In the genomic region with DNA sequence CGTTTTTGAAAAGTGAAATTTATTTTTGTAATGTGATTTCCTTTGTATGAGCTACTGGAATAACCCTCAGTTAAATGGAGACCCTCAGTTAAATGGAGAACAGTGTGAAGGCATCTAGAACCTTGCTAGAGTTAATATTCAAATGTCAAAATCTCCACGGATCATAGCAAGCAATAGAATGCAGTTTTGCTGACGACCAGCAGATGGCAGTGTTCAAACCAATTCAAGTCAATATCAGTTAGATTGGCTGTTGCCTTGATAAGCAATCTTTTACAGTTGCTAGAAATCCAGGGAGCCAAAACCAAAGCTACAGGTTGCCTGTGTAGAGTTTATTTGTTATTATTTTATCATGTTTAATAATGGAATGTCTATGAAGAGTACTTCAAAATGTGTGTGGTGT, we compare ENCODE assay signal across 9 mouse cellular contexts. TPM values are rescaled to one million over a fixed set of nuclear protein-coding genes. Genes with fewer than 3 reads are reported as not detected.
A peak's percentile ranks its signal among the peaks of the same experiment; 100 is the strongest.
DNase-seq lines count a peak whose midpoint lies in the region; ATAC-seq and TF ChIP-seq lines count a peak whose summit lies in the region.
"Had no signal": no experiment of that assay in that cellular context is flagged by ENCODE, and none has a peak within 500 bp of the region (broad histone marks: within the 10 kb centered on the region; RNA-seq: fewer than 3 reads in every experiment).

No protein-coding gene starts in this region.

- no peak overlapping the region for H3K4me3 ChIP-seq in heart, embryonic 12.5 days
- no peak overlapping the region for H3K4me3 ChIP-seq in kidney, postnatal 0 days (replicated peaks; ENCODE audit: low read depth, low read length)
- H3K4me3 ChIP-seq in liver, postnatal 0 days (ENCODE audit: low read depth, low read length), result no peak overlapping the region
- H3K4me3 ChIP-seq: hindbrain, embryonic 15.5 days had no signal

- no peak overlapping the region for H3K27ac ChIP-seq in heart, embryonic 12.5 days (ENCODE audit: poor library complexity, severe bottlenecking)
- no peak overlapping the region for H3K27ac ChIP-seq in kidney, postnatal 0 days
- no peak overlapping the region for H3K27ac ChIP-seq in liver, postnatal 0 days (ENCODE audit: low read depth)
- H3K27ac ChIP-seq: hindbrain, embryonic 15.5 days had no signal

- peak; percentile 89 for TF ChIP-seq CTCF in kidney, postnatal 0 days (IDR thresholded peaks at IDR 0.05; ENCODE audit: low read depth)
- TF ChIP-seq CTCF in liver, postnatal 0 days (IDR thresholded peaks at IDR 0.05; ENCODE audit: low read depth), result peak; percentile 81

- no peaks in the 10 kb centered on the region for H3K36me3 ChIP-seq in heart, embryonic 12.5 days
- H3K36me3 ChIP-seq in kidney, postnatal 0 days (ENCODE audit: insufficient read depth, low read length), result no peaks in the 10 kb centered on the region
- no peaks in the 10 kb centered on the region for H3K36me3 ChIP-seq in liver, postnatal 0 days (replicated peaks; ENCODE audit: insufficient read depth, low read length)
- H3K36me3 ChIP-seq: hindbrain, embryonic 15.5 days had no signal

- ATAC-seq in heart, embryonic 12.5 days (ENCODE audit: insufficient number of reproducible peaks, low FRiP score), result no peak
- no peak for ATAC-seq in kidney, postnatal 0 days (replicated peaks; ENCODE audit: low FRiP score, low read depth)
- no peak for ATAC-seq in liver, postnatal 0 days

- no peaks in the 10 kb centered on the region for H3K27me3 ChIP-seq in heart, embryonic 12.5 days (replicated peaks)
- H3K27me3 ChIP-seq in kidney, postnatal 0 days (ENCODE audit: insufficient read depth, low read length), result no peaks in the 10 kb centered on the region
- H3K27me3 ChIP-seq in liver, postnatal 0 days (ENCODE audit: insufficient read depth, low read length), result no peaks in the 10 kb centered on the region
- H3K27me3 ChIP-seq: hindbrain, embryonic 15.5 days had no signal

- H3K4me1 ChIP-seq in heart, embryonic 12.5 days (replicated peaks), result peaks cover 17% of the 10 kb centered on the region
- H3K4me1 ChIP-seq in kidney, postnatal 0 days (replicated peaks; ENCODE audit: insufficient read depth, low read length), result no peaks in the 10 kb centered on the region
- H3K4me1 ChIP-seq in liver, postnatal 0 days (ENCODE audit: insufficient read depth), result no peaks in the 10 kb centered on the region
- H3K4me1 ChIP-seq: hindbrain, embryonic 15.5 days had no signal

- peak; percentile 87 for DNase-seq in heart, adult 11 months
- peak; percentile 30 for DNase-seq in 3134 (ENCODE audit: extremely low read depth, insufficient read length, low spot score)
- peak; percentile 19 for DNase-seq in Muller cell, postnatal 12 days (ENCODE audit: inconsistent ontology term)
- DNase-seq in embryo, embryonic 10.5 days (ENCODE audit: low spot score), result peak; percentile 68
- DNase-seq in kidney, postnatal 0 days (ENCODE audit: low spot score), result peak; percentile 71
- peak; percentile 34 for DNase-seq in liver, postnatal 0 days
- peak; percentile 54 for DNase-seq in right cerebral cortex, postnatal 4 days

- H3K9ac ChIP-seq in heart, embryonic 12.5 days, result no peak overlapping the region
- H3K9ac ChIP-seq in kidney, postnatal 0 days (ENCODE audit: low read depth, low read length), result no peak overlapping the region
- H3K9ac ChIP-seq in liver, postnatal 0 days (replicated peaks), result no peak overlapping the region
- H3K9ac ChIP-seq: hindbrain, embryonic 15.5 days had no signal

- H3K4me2 ChIP-seq in heart, embryonic 12.5 days, result no peak overlapping the region
- H3K4me2 ChIP-seq in kidney, postnatal 0 days (ENCODE audit: low read length), result no peak overlapping the region
- no peak overlapping the region for H3K4me2 ChIP-seq in liver, postnatal 0 days (ENCODE audit: low read depth, low read length)
- H3K4me2 ChIP-seq: hindbrain, embryonic 15.5 days had no signal

- TF ChIP-seq EP300 in liver, postnatal 0 days (IDR thresholded peaks at IDR 0.05; ENCODE audit: low read depth), result no peak

- WGBS in heart, embryonic 12.5 days, result 26% methylated on average over 3 of the region's 3 CpGs
- WGBS in kidney, postnatal 0 days, result 23% methylated on average over 3 of the region's 3 CpGs
- 17% methylated on average over 3 of the region's 3 CpGs for WGBS in liver, postnatal 0 days (ENCODE audit: insufficient replicate concordance)

- H3K9me3 ChIP-seq in heart, embryonic 12.5 days (replicated peaks), result no peaks in the 10 kb centered on the region
- H3K9me3 ChIP-seq in kidney, postnatal 0 days (replicated peaks; ENCODE audit: low read length), result no peaks in the 10 kb centered on the region
- H3K9me3 ChIP-seq in liver, postnatal 0 days (ENCODE audit: low read length), result no peaks in the 10 kb centered on the region
- H3K9me3 ChIP-seq: hindbrain, embryonic 15.5 days had no signal

RNA-seq across cellular contexts. Expression of a gene that starts 2.6 kb away (rescaled TPM):
- 21.1 and 22.9 TPM in 2 replicates for polyA plus RNA-seq in heart, embryonic 12.5 days (2016; fragmentation: Nextera tagmentation; extraction: Ambion mirVana)
- 0.71 and 0.92 TPM in 2 replicates for polyA plus RNA-seq in kidney, postnatal 0 days (2015; fragmentation: Nextera tagmentation; extraction: Ambion mirVana)
- polyA plus RNA-seq in liver, postnatal 0 days (2015; fragmentation: Nextera tagmentation; extraction: Ambion mirVana), result 0.06 and 1.1 TPM in 2 replicates

RNA-seq across cellular contexts. Expression of a gene that starts 12.3 kb away (rescaled TPM):
- 1.7 and 2.1 TPM in 2 replicates for polyA plus RNA-seq in heart, embryonic 12.5 days (2016; fragmentation: Nextera tagmentation; extraction: Ambion mirVana)
- 7.0 and 8.3 TPM in 2 replicates for polyA plus RNA-seq in kidney, postnatal 0 days (2015; fragmentation: Nextera tagmentation; extraction: Ambion mirVana)
- polyA plus RNA-seq in liver, postnatal 0 days (2015; fragmentation: Nextera tagmentation; extraction: Ambion mirVana), result 0.62 and 0.65 TPM in 2 replicates

Comparison
In these comparisons a context has a peak if more than half of its experiments do, and no peak if none do; other contexts are left out.
1. DNase-seq: peak in every context shown above with its lines; median percentile 87 in heart, adult 11 months; 71 in kidney, postnatal 0 days; 68 in embryo, embryonic 10.5 days; 54 in right cerebral cortex, postnatal 4 days; 34 in liver, postnatal 0 days; 30 in 3134; 19 in Muller cell, postnatal 12 days.
2. RNA of a gene that starts 2.6 kb away (polyA plus RNA-seq): 21.1 to 22.9 TPM in heart, embryonic 12.5 days; 0.71 to 0.92 TPM in kidney, postnatal 0 days and 0.06 to 1.1 TPM in liver, postnatal 0 days; every median in the first group is over 10 times any median in the second.